Mouse (Mus musculus): Measurements from ENCODE around the gene Disp1. TPM values are rescaled to one million over a fixed set of nuclear protein-coding genes. Genes with fewer than 3 reads are reported as not detected.

The Disp1 gene
- total RNA-seq, 2 experiments from 2014 or later: 5.4 to 7.3 TPM

DNA sequence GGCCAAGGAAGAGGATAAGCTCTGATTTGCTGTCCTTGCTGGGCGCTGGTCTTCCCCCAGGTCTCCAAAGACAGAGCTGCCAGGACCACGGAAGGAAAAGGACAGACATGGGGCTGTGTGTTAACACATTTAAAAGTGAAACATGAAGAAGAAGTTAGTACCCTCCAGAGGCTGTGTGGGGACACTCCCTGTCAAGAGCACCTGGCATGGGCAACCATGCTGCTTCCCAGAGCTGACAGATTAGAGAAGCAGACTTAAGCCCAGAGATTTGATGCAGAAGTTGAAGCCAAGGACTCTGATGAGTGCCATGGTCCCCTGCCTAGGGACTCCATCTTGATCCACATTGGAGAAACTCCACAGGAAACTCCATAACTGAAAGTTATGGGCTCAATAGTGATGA is 160.7 kb downstream of the Disp1 start:
- no peak for DNase-seq (ENCODE audit: low spot score in 2 of 2)
- intact Hi-C loops (cut with DNase I): no loop called here

DNA sequence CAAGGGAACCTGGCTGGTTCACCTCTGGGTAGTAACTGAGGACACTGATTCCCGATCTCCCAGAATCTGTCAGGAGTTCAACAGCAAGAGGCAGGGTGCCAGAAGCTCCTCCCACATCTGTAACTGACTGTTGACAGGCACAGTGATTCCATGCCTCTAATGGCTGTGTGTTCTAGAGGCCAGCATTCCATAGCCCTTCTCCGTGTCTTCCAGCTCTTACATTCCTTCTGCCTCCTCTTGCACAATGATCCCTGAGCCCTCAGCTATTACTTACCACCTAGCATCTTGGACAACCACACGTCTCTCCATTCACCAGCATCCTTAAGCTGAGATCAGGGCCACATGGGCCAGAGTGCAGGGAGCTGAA is 165.1 kb downstream of the Disp1 start:
- intact Hi-C loops (cut with DNase I): no loop called here
- no peak for DNase-seq (ENCODE audit: low spot score in 2 of 2)

DNA sequence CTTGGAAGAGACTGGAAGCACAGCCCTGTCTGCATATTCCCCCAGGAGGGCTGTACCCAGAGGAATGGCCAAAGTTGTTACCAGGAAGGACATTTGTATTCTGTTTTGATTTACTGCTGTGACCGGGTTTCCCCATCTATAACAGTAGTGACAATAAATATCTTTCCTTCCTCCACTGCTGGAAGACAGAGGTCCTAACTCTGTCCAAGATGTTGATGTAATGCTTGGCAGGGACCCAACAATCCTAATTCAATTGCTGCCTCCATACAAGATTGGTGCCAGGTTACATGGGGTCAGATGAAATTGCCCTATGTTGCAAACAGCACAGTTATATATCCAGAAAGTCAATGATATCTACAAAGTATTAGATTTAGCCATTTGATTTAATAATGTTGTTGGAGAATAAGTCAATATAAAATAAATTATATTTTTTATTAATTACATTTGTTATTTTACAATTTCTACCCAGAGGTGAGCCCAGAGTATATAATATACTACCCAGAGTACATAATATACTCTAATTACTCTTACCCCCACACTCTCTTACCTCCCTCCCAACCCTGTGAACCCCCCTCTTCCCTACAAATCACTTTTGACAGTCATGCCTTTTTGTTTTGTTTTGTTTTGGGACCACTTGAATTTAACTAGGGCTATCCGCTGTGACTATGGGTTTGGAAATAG is 165.6 kb downstream of the Disp1 start:
- intact Hi-C loops (cut with DNase I): no loop called here
- DNase-seq (ENCODE audit: low spot score in 2 of 2): no peak

DNA sequence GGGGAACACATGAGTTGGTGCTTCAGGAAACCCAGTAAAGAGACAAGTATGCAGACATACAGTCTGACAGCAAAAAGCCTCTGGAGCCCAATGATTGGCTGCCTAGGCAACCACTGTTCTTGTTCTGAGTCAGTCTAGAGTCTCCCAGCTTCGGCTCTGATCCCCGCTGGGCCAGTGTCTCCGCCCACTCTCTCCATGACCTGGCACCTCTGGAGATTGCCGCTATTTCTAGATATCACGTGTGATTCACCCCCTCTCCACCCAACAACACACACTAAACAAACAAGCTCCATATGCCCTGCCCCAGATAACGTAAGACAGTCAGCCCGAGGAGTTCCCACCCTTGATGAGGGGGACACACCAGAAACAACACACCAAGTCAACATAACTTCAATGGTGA is 168.7 kb downstream of the Disp1 start:
- intact Hi-C loops (cut with DNase I): no loop called here
- DNase-seq (ENCODE audit: low spot score in 2 of 2): no peak

DNA sequence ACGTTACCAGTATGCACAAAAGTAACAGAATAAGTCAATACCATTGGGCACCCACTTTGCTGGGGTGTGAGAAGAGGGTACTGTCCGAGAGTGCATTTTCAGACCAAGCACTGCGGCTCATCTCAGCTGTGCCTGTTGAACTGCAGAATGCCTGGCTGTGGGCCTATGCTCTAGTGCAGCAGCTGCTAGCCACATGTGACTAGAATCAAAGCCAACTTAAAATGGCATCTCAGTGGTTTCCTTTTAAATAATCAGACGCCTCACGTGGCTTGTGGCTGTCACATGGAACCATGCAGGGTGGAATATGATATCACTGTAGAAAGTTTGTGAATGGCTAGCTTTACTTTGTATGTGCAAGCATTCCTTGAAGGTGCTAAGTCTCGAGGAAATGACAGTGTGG is 172.0 kb downstream of the Disp1 start:
- peak in 1 of 2 experiments; percentile 35 for DNase-seq (ENCODE audit: low spot score in 2 of 2)

DNA sequence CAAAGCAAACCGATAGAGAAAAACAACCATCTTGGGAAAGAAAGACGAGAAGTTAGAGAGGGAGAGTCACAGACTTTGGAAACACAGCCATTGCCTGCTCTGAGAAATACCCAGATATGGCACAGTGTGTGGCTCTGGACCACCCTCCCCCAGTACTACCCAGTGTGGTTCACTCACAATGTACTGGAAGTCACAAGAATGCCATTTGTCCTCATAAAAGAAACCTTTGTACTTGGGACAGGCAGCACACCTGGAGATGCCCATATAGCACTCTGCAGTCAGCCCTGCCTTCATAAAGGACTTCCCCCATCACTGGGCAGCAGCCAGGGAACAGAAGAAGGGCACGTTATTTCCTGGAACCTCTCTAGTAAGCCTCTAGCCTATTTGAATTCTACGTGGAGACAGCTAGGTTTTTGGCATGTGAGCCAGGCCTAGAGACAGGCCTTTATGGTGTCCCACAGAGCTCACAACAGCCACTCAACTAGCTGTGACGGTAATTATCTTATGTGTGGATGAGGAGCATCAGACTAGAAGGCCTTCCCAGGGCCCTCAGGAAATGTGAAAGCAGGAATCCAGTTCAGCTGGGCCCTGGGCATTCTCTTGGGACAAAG is 173.3 kb downstream of the Disp1 start:
- intact Hi-C loops (cut with DNase I): no loop called here
- no peak for DNase-seq (ENCODE audit: low spot score in 2 of 2)

More for the DNA sequence above, 172.0 kb downstream of the Disp1 start:
- intact Hi-C loops (cut with DNase I): no loop called here

DNA sequence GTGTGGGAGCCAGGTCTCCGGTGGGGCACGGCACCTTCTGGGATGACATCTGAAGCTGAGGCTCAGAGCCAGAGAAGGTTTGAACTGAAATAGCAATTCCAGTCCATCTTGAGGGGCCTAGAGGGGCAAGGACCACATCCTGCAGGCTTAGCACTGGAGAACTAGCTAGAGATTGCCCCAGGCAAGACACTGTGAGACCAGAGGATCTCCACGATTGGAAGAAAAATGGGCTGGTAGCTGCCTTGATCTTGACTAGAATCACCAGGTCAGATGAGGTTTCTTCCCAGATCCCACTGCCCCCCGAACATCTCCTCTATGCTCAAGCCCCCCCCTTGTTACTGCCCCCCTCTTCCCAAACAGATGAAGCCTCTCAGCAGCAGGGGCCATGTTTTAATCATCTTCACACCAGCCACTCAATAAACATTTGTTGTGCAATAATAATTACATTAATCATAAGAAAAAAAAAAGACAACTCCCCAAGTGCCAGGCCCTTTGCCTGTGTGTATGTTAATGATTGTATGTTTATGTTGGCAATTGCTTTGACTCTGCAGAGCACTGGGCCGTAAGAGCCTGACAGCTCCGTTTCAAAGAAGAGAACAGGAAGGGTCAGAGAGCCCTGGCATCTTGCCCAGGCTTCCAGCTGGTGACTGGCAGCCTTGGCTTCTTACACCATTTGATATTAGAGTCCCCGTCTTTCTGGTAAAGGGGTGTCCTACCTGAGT is 174.0 kb downstream of the Disp1 start:
- DNase-seq (ENCODE audit: low spot score in 2 of 2): no peak

DNA sequence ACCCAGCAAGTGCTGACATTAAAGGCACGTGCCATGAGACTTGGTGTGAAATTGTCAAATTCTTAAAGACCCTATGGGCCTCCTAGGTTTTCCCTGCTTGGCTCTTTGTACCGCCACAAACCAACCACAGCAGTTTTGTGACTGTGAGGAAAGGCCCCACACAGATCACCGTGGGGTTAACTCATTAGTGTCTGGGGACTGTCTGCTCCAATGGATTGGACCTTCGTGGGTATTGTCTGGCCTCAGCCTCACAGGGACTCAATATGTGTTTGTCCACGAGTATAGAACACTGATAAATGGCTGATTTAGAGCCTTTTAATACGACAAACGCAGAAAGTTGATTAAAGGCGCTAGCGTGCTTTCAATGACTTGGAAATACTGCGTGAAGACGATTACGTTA is 175.2 kb downstream of the Disp1 start:
- intact Hi-C loops (cut with DNase I): no loop called here

More for the DNA sequence above, 174.0 kb downstream of the Disp1 start:
- intact Hi-C loops (cut with DNase I): no loop called here

DNA sequence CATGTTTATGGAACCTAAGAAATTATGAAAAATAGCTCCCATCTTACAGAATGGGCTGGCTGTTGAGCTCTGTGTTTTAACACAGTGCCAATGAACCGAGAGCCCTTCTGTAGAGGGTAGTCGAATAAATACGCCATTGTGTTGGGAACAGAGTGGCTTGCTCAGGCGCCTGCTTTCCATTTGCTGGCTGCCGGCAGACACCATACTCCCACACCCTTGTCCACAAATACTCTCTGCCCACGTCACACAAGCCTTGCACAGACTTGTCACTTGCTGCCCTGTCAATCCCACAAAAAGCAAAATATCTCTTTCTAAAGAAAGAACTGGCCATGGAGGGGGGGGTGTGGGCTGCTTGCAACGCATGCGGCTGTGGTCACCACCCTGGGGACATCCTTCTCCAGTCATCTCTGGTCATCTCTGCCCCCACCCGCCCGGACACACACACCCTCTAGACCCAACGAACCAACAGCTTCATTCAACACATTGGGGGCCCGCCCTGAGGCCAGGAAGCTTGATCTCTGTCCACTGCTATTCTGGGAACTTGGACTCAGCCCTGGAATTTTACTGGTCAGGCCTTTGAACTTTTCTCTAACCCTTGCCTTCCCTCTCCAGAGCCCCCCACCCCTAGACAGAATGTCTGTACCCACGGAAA is 178.0 kb downstream of the Disp1 start:
- intact Hi-C loops (cut with DNase I): no loop called here
- DNase-seq (ENCODE audit: low spot score in 2 of 2): peak; percentile 59 to 94

More for the DNA sequence above, 175.2 kb downstream of the Disp1 start:
- DNase-seq (ENCODE audit: low spot score in 2 of 2): no peak

DNA sequence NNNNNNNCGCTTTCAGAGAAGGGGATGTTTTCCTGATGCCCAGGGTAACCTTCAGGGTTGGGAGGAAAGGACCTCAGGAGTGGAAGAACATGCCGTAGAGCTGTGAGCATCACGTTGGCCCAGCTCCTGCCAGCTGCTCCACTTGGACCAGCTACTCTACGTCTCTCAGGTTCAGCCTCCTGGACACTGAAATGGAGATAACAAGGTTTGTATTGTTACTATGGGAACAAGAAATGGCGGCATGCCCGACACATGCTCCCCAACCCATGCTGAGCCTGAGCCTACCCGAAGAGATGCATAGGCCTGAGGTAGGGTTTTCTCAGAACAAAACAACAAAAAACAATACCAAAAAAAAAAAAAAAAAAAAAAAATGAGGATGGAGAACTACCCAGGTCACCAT is 179.6 kb downstream of the Disp1 start:
- no peak for DNase-seq (ENCODE audit: low spot score in 2 of 2)
- intact Hi-C loops (cut with DNase I): no loop called here

DNA sequence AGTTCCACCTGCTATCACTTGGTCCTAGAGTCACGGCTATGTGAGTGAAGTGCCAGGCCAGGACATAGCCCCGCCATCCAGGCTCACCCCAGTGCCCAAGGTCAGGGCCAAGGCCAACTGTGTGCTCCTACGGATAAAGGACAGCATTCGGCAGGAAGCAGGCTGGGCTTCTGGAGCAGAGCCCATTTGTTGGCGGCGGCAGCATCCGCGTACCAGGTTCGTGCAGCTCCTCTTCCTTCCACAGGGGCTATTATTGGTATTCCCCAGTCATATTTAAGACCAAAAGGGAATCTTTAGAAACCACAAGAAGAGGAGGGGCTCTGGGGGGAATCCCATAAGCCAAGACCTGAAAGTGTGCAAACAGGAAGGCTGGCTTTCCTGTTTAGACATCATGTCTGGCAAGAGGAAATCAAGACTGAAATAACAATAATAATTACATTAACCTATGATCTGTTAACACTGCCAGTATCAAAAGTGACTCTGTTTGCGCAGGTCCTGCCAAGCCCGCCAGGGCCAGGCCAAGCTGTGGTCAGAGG is 180.4 kb downstream of the Disp1 start:
- intact Hi-C loops (cut with DNase I): no loop called here
- DNase-seq (ENCODE audit: low spot score in 2 of 2): no peak

DNA sequence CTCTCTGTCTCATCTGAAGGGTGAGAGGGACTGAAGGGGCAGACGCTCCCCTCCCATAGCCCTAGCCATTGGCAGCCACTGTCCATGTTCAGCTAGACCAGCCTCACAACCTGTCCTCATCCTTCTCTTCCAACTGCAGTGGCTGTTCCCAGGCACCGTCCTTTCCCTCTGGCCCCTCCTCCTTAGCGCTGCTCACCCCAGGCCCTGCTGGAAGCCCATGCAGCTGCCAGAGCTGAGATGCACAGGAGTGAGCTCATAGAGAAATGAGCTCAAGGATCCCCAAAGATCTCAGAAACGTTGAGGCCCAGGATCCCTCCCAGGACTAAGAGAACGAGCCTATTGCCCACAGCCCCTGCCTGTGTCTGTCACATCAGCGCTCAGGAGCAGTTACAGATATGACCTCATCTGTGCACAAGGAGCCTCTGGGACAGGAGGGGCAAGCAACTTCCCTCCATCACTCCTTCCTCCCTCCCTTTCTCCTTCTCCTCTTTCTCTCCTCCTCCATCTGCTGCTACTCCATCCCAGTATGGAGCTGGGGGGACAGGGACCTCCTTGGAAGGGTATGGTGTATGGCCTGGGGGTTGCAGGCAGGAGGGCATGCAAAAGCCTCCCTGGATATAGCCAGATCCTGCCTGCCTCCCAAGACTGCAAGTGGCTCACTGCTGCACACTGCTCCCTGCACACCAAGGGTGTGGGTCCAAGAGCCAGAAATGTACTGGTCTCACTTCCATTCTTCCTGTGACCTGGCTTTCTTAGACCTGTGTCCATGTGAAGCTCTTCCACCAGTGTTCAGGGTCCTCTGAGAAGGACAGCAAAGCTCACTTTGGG is 181.2 kb downstream of the Disp1 start:
- DNase-seq (ENCODE audit: low spot score in 2 of 2): no peak
- intact Hi-C loops (cut with DNase I): no loop called here

DNA sequence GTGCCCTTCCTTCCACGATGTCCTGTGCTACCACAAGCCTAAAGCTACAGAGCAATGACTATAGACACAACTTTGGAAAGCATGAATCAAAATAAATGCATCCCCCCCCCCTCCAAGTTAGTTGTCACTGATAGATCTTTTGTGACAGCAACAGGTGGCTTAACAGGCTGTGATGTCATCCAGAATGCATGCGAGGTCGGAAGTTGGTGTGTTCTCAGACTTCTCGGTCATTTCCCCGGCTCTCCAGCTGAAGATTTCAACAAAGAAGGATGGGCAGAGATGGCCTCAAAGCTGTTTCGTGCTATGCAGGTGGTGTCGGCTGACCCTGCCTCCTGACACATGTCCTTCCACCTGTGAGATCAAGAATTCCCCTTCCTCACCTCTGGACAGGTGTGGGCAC is 181.9 kb downstream of the Disp1 start:
- intact Hi-C loops (cut with DNase I): no loop called here

More for the DNA sequence above, 181.9 kb downstream of the Disp1 start:
- no peak for DNase-seq (ENCODE audit: low spot score in 2 of 2)

Small RNA genes within 50 kb of the gene (microRNA-seq; reads per million reads assigned to microRNA genes)
- gene Gm24975: 0 reads per million in 2 experiments

Other genes with a start within 250 kb of the Disp1 start
- gene Aida, start 75.1 kb upstream of the Disp1 start, total RNA-seq (2021): 10 to 100 TPM; 47.5 to 51.5 TPM
- gene Brox, start 75.7 kb upstream of the Disp1 start, total RNA-seq (2021): 10 to 100 TPM; 49.3 to 51.3 TPM
- 100 to 1,000 TPM; 225 to 235 TPM for gene Mia3, start 148.0 kb upstream of the Disp1 start, total RNA-seq (2021)
- gene Taf1a, start 167.5 kb upstream of the Disp1 start, total RNA-seq (2021): 10 to 100 TPM; 16.2 to 17.5 TPM
- 1 to 10 TPM in 1 of 2 experiments, under 1 TPM in 1; 0.30 to 1.3 TPM for gene Hhipl2, start 196.7 kb upstream of the Disp1 start, total RNA-seq (2021)

Data from left cerebral cortex, postnatal 25 days (tissue).